Mouse (Mus musculus): ENCODE measurements around the gene Zfp365. TPM values are rescaled to one million over a fixed set of nuclear protein-coding genes. Genes with fewer than 3 reads are reported as not detected.

The Zfp365 gene
- total and polyA plus RNA-seq, 3 experiments: 0.11 TPM; not detected in 2

GRCm38 (mm10) chr10:67911447-67912336 is 770 bp downstream of the Zfp365 start:
- ATAC-seq (ENCODE audit: extremely low read depth, insufficient number of reproducible peaks, low FRiP score, poor library complexity, severe bottlenecking) (no peak), DNase-seq (ENCODE audit: low spot score) (no peak)
- TF ChIP-seq POLR2AphosphoS5 (IDR thresholded peaks at IDR 0.05; ENCODE audit: insufficient replicate concordance, low read depth, low read length) (no peak), CTCF (IDR thresholded peaks at IDR 0.05; ENCODE audit: low read depth, low read length) (no peak), GATA1 (IDR thresholded peaks at IDR 0.05; ENCODE audit: borderline replicate concordance, low read length) (no peak)
- H3K27me3 ChIP-seq (ENCODE audit: insufficient read depth, low read length): no peaks in the 10 kb centered on the region
- H3K36me3 ChIP-seq (replicated peaks): no peaks in the 10 kb centered on the region
- peaks cover 31% of the 10 kb centered on the region for H3K9me3 ChIP-seq (replicated peaks)
- no peak overlapping the region; the same call in 1 of the 2 replicates for H3K4me3 ChIP-seq (ENCODE audit: low read depth, low read length)
- no peaks in the 10 kb centered on the region for H3K4me1 ChIP-seq (ENCODE audit: insufficient read depth, low read depth, low read length)

- Histone ChIP-seq H3K27me3 (ENCODE audit: insufficient read depth, low read length) (no peaks in the 10 kb centered on the region), H3K4me3 (ENCODE audit: low read depth, low read length) (no peak overlapping the region), H3K36me3 (replicated peaks) (no peaks in the 10 kb centered on the region), H3K9me3 (replicated peaks) (peaks cover 46% of the 10 kb centered on the region), H3K4me1 (ENCODE audit: insufficient read depth, low read depth, low read length) (no peaks in the 10 kb centered on the region)
- no peak for DNase-seq (ENCODE audit: low spot score)
- TF ChIP-seq GATA2 (IDR thresholded peaks at IDR 0.05; ENCODE audit: borderline replicate concordance, low read depth, low read length) (no peak), CTCF (IDR thresholded peaks at IDR 0.05; ENCODE audit: low read depth, low read length) (no peak), TAL1 (conservative IDR thresholded peaks at IDR 0.05; ENCODE audit: low read depth, low read length) (no peak), GATA1 (IDR thresholded peaks at IDR 0.05; ENCODE audit: borderline replicate concordance, low read length) (no peak), POLR2AphosphoS5 (IDR thresholded peaks at IDR 0.05; ENCODE audit: insufficient replicate concordance, low read depth, low read length) (no peak)
- ATAC-seq (ENCODE audit: extremely low read depth, insufficient number of reproducible peaks, low FRiP score, poor library complexity, severe bottlenecking): no peak
Measured at GRCm38 (mm10) chr10:67907931-67908330, 4.5 kb downstream of the Zfp365 start.

- no peak for DNase-seq (ENCODE audit: low spot score)
- no peak for ATAC-seq (ENCODE audit: extremely low read depth, insufficient number of reproducible peaks, low FRiP score, poor library complexity, severe bottlenecking)
- Histone ChIP-seq H3K9me3 (replicated peaks) (peaks cover 44% of the 10 kb centered on the region), H3K4me3 (ENCODE audit: low read depth, low read length) (no peak overlapping the region), H3K4me1 (ENCODE audit: insufficient read depth, low read depth, low read length) (no peaks in the 10 kb centered on the region), H3K36me3 (replicated peaks) (no peaks in the 10 kb centered on the region), H3K27me3 (ENCODE audit: insufficient read depth, low read length) (no peaks in the 10 kb centered on the region)
- TF ChIP-seq TAL1 (conservative IDR thresholded peaks at IDR 0.05; ENCODE audit: low read depth, low read length) (no peak), GATA2 (IDR thresholded peaks at IDR 0.05; ENCODE audit: borderline replicate concordance, low read depth, low read length) (no peak), CTCF (IDR thresholded peaks at IDR 0.05; ENCODE audit: low read depth, low read length) (no peak), POLR2AphosphoS5 (IDR thresholded peaks at IDR 0.05; ENCODE audit: insufficient replicate concordance, low read depth, low read length) (no peak), GATA1 (IDR thresholded peaks at IDR 0.05; ENCODE audit: borderline replicate concordance, low read length) (no peak)
Measured at GRCm38 (mm10) chr10:67906926-67907325, 5.5 kb downstream of the Zfp365 start.

GRCm38 (mm10) chr10:67906063-67906462 is 6.4 kb downstream of the Zfp365 start:
- Histone ChIP-seq H3K36me3 (replicated peaks) (no peaks in the 10 kb centered on the region), H3K27me3 (ENCODE audit: insufficient read depth, low read length) (no peaks in the 10 kb centered on the region), H3K4me3 (ENCODE audit: low read depth, low read length) (no peak overlapping the region), H3K9me3 (replicated peaks) (peaks cover 38% of the 10 kb centered on the region), H3K4me1 (ENCODE audit: insufficient read depth, low read depth, low read length) (no peaks in the 10 kb centered on the region)
- DNase-seq (ENCODE audit: low spot score) (no peak), ATAC-seq (ENCODE audit: extremely low read depth, insufficient number of reproducible peaks, low FRiP score, poor library complexity, severe bottlenecking) (no peak)
- no peak for TF ChIP-seq TAL1 (conservative IDR thresholded peaks at IDR 0.05; ENCODE audit: low read depth, low read length)
- TF ChIP-seq POLR2AphosphoS5 (IDR thresholded peaks at IDR 0.05; ENCODE audit: insufficient replicate concordance, low read depth, low read length): no peak
- TF ChIP-seq GATA2 (IDR thresholded peaks at IDR 0.05; ENCODE audit: borderline replicate concordance, low read depth, low read length): no peak
- TF ChIP-seq CTCF (IDR thresholded peaks at IDR 0.05; ENCODE audit: low read depth, low read length): no peak
- TF ChIP-seq GATA1 (IDR thresholded peaks at IDR 0.05; ENCODE audit: borderline replicate concordance, low read length): no peak

- H3K4me1 ChIP-seq (ENCODE audit: insufficient read depth, low read depth, low read length): no peaks in the 10 kb centered on the region
- DNase-seq (ENCODE audit: low spot score) (no peak), ATAC-seq (ENCODE audit: extremely low read depth, insufficient number of reproducible peaks, low FRiP score, poor library complexity, severe bottlenecking) (no peak)
- peaks cover 38% of the 10 kb centered on the region for H3K9me3 ChIP-seq (replicated peaks)
- no peaks in the 10 kb centered on the region for H3K27me3 ChIP-seq (ENCODE audit: insufficient read depth, low read length)
- H3K36me3 ChIP-seq (replicated peaks): no peaks in the 10 kb centered on the region
- H3K4me3 ChIP-seq (ENCODE audit: low read depth, low read length): no peak overlapping the region
- no peak for TF ChIP-seq TAL1 (conservative IDR thresholded peaks at IDR 0.05; ENCODE audit: low read depth, low read length)
- no peak for TF ChIP-seq GATA2 (IDR thresholded peaks at IDR 0.05; ENCODE audit: borderline replicate concordance, low read depth, low read length)
- TF ChIP-seq GATA1 (IDR thresholded peaks at IDR 0.05; ENCODE audit: borderline replicate concordance, low read length): no peak
- no peak for TF ChIP-seq CTCF (IDR thresholded peaks at IDR 0.05; ENCODE audit: low read depth, low read length)
- no peak for TF ChIP-seq POLR2AphosphoS5 (IDR thresholded peaks at IDR 0.05; ENCODE audit: insufficient replicate concordance, low read depth, low read length)
Measured at GRCm38 (mm10) chr10:67903387-67903786, 9.1 kb downstream of the Zfp365 start.

- no peak for ATAC-seq (ENCODE audit: extremely low read depth, insufficient number of reproducible peaks, low FRiP score, poor library complexity, severe bottlenecking)
- no peaks in the 10 kb centered on the region for H3K4me1 ChIP-seq (ENCODE audit: insufficient read depth, low read depth, low read length)
- H3K4me3 ChIP-seq (ENCODE audit: low read depth, low read length): no peak overlapping the region
- H3K27me3 ChIP-seq (ENCODE audit: insufficient read depth, low read length): no peaks in the 10 kb centered on the region
- DNase-seq (ENCODE audit: low spot score): no peak
- TF ChIP-seq POLR2AphosphoS5 (IDR thresholded peaks at IDR 0.05; ENCODE audit: insufficient replicate concordance, low read depth, low read length) (no peak), GATA1 (IDR thresholded peaks at IDR 0.05; ENCODE audit: borderline replicate concordance, low read length) (no peak), GATA2 (IDR thresholded peaks at IDR 0.05; ENCODE audit: borderline replicate concordance, low read depth, low read length) (no peak), CTCF (IDR thresholded peaks at IDR 0.05; ENCODE audit: low read depth, low read length) (no peak)
- H3K36me3 ChIP-seq (replicated peaks): no peaks in the 10 kb centered on the region
- H3K9me3 ChIP-seq (replicated peaks): peaks cover 49% of the 10 kb centered on the region
Measured at GRCm38 (mm10) chr10:67901179-67901578, 11.3 kb downstream of the Zfp365 start.
